Mouse (Mus musculus) layer of hippocampus, adult 18-20 months (tissue): ENCODE measurements around the gene Cpne5. TPM values are rescaled to one million over a fixed set of nuclear protein-coding genes. Genes with fewer than 3 reads are reported as not detected.
"Not testable (repeated sequence)": the region's sequence is repeated elsewhere in the genome, so short reads cannot be mapped to it uniquely, and the experiment has no call there.

Experiments used
- DNase-seq, 2 experiments: peaks; one replicate each; pipeline ENCODE4 v3.0.0; 2022; ENCODE audit warnings: low spot score in 2 of 2
- total RNA-seq, 2 experiments: library from RNA; stranded (reverse); gene quantifications; 2 replicates each; pipeline ENCODE4 v1.2.3; 2021

The Cpne5 gene
- total RNA-seq, 2 experiments from 2014 or later: 37.5 to 37.8 TPM

- no peak for DNase-seq
Measured at GRCm38 (mm10) chr17:29147273-29147672, 90.7 kb downstream of the Cpne5 start.

- no peak for DNase-seq
Measured at GRCm38 (mm10) chr17:29145101-29145500, 92.9 kb downstream of the Cpne5 start.

DNA sequence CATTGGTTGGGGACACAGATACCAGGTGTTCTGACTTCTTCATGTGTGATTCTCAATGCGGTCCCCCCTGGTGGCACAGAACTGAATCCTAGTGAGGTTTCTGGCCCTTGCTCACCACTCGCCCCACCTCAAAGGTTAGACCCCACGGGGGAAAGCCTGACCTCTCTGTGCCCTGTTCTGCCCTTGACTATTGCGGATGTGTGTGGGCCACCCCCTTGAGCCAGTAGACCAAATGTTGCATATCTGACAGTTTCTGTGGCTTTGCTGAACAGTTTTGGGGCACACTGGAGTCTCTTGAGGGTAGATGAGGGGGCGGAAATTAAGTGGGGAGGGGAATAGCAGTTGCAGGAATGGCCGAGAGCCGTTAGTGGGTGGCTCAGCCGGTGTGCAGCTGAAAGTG lies 94.7 kb downstream of the Cpne5 start:
- no peak for DNase-seq

DNA sequence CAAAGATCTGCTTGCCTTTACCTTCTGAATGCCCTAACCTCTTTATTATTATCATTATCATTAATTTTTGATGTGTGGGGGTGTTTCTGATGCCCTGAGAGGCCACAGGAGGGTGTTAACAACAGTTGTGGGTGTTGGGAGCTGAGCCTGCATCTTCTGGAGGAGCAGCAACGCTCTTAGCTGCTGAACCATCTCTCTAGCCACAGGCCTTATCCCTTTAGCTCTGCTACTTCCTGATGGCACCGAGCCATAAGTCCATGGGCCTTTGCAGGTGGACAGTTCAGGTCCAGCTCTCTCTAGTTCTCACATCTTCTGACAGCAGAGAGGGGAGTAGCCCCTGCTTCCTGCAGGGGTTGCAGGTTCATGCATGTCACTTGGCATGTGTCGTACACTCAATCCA lies 96.4 kb downstream of the Cpne5 start:
- no peak for DNase-seq

GRCm38 (mm10) chr17:29137906-29138305 lies 100.1 kb downstream of the Cpne5 start:
- no peak for DNase-seq

GRCm38 (mm10) chr17:29136236-29136635 lies 101.7 kb downstream of the Cpne5 start:
- peak in 1 of 2 experiments; percentile 41 for DNase-seq

- DNase-seq: no peak
Measured at GRCm38 (mm10) chr17:29135066-29135465, 102.9 kb downstream of the Cpne5 start.

- DNase-seq: no peak
Measured at GRCm38 (mm10) chr17:29129341-29129740, 108.6 kb downstream of the Cpne5 start.

GRCm38 (mm10) chr17:29126561-29126960 lies 111.4 kb downstream of the Cpne5 start:
- no peak for DNase-seq

GRCm38 (mm10) chr17:29123578-29124174 lies 114.3 kb downstream of the Cpne5 start:
- DNase-seq: no peak

DNA sequence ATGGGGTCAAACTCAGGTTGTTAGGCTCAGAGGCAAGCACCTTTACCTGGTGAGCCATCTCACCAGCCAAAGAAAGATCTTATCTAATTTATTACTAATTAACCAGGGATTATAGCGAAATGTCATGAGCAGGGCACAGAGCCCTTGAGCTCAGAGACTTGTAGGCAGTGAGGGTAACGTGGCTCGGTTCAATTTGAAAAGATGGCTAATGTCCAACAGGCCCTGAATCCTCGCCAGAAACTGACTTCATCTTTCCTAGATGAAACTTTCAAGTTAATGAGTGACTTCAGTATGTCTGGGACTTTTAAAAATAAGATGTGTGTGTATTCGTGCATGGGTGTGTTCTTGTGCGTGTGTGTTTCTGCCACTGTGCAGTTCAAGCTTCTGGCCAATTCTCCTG lies 115.2 kb downstream of the Cpne5 start:
- DNase-seq: no peak

GRCm38 (mm10) chr17:29120666-29121065 lies 117.3 kb downstream of the Cpne5 start:
- no peak for DNase-seq

GRCm38 (mm10) chr17:29118057-29118456 lies 119.9 kb downstream of the Cpne5 start:
- no peak for DNase-seq

DNA sequence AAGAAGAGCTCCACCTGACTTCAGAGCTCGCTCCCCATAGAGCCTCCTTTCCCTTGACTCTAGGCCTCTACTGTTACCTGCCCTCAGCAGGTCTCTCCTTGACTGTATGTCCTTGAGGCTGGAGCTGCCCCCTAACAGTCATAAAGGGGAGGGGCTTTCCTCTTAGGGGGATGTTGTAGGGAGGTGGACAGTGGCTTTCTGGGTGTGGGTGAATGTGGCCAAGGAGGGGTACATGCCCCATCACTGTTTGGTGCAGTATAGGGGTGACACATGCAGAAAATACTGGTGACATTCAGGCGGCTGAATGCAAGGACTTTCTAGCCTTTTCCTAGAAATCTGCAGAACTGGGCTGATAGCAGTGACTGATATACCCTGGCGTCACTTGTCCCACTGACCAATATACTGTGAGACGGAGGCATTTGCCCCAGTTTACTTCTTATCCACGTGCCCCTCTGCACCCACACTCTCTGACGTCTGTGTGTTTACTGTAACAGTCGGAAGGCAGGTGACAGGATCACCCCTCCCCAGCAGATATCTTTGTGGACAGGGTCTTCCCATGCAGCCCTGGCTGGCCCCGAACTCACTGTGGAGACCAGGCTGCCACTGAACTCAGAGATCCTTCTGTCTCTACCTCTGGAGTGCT lies 120.8 kb downstream of the Cpne5 start:
- DNase-seq: no peak

DNA sequence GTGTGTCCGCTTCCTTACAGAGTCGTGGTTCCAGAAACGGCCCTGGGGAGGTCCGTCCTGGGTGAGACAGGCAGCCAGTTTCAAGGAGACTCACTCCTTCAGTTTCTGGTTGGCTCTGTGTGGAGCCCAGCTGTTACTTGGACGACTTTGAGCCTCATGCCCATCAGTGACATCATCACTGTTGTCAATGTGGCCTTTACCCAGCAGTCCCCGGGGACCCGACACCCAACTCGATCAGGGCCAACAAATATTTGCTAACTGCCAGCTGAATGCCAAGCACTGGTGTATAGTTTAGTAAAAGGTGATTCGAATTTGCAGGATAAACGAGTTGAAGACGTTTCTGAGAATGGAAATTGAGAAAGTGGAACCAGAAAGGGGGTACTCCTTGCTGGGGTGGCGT lies 121.9 kb downstream of the Cpne5 start:
- DNase-seq: no peak

GRCm38 (mm10) chr17:29113591-29114352 lies 124.2 kb downstream of the Cpne5 start, which contains the start of gene Rab44:
TSS of gene Rab44 (plus strand) at chr17:29114145.
- no peak for DNase-seq

GRCm38 (mm10) chr17:29111332-29111731 lies 126.6 kb downstream of the Cpne5 start:
- DNase-seq: no peak

DNA sequence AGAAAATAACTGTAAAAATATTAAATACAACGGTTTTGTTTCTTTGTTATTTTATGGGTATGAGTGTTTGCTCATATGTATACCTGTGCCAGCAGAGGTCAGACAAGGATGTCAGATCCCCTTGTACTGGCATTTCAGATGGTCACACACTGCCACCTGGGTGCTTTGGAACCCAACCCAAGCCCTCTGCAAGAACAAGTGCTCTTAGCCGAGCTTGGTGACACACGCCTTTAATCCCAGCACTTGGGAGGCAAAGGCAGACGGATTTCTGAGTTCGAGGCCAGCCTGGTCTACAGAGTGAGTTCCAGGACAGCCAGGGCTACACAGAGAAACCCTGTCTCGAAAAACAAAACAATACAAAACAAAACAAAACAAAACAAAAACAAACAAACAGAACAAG lies 127.6 kb downstream of the Cpne5 start:
- DNase-seq: not testable (repeated sequence)
